Comparison of ENCODE assay signal across 8 mouse cellular contexts in genomic region chr5:103760425-103761131, GRCm38 (mm10).
DNase-seq lines count a peak whose midpoint lies in the region; ATAC-seq lines count a peak whose summit lies in the region.

No protein-coding gene starts in this region.

- H3K9me3 ChIP-seq in limb, embryonic 12.5 days = peaks cover under 1% of the 10 kb centered on the region; the same call in 1 of the 2 replicates
- no peaks in the 10 kb centered on the region; the same call in 1 of the 2 replicates for H3K9me3 ChIP-seq in midbrain, embryonic 11.5 days (ENCODE audit: control insufficient read depth, low read length)

- H3K27me3 ChIP-seq in limb, embryonic 12.5 days = 0 out of 2 replicates have a peak, but pooled peaks cover 7% of the 10 kb centered on the region
- peaks cover under 1% of the 10 kb centered on the region; the same call in 1 of the 2 replicates for H3K27me3 ChIP-seq in midbrain, embryonic 11.5 days (ENCODE audit: control insufficient read depth, insufficient read depth, low read length)

- no peaks in the 10 kb centered on the region; the same call in 1 of the 2 replicates for H3K36me3 ChIP-seq in limb, embryonic 12.5 days
- no peaks in the 10 kb centered on the region for H3K36me3 ChIP-seq in midbrain, embryonic 11.5 days (ENCODE audit: control insufficient read depth, insufficient read depth, low read length)

- H3K27ac ChIP-seq in limb, embryonic 12.5 days = peak overlapping the region; percentile 86
- no peak overlapping the region for H3K27ac ChIP-seq in midbrain, embryonic 11.5 days (ENCODE audit: low read depth, low read length)

- peak overlapping the region; percentile 41 for H3K4me3 ChIP-seq in limb, embryonic 12.5 days (replicated peaks)
- peak overlapping the region; percentile 21 for H3K4me3 ChIP-seq in midbrain, embryonic 11.5 days (ENCODE audit: low read depth, low read length)

- peak overlapping the region; percentile 80 for H3K4me2 ChIP-seq in limb, embryonic 12.5 days
- H3K4me2 ChIP-seq in midbrain, embryonic 11.5 days = peak overlapping the region; percentile 54

- peak; percentile 53 for ATAC-seq in CD4-positive, CD25-positive, alpha-beta regulatory T cell, adult 4 months
- peak; percentile 56 for ATAC-seq in erythroblast, adult 5-6 weeks (replicated peaks; ENCODE audit: low FRiP score, poor library complexity, severe bottlenecking)
- peak; percentile 51 to 52 for ATAC-seq in hematopoietic stem cell, adult 5-6 weeks (replicated peaks in 1 of 2; ENCODE audit: insufficient read depth in 1 of 2, low FRiP score in 2 of 2, low TSS enrichment in 1 of 2, low read depth in 1 of 2, poor library complexity in 2 of 2, severe bottlenecking in 2 of 2)
- peak; percentile 54 for ATAC-seq in limb, embryonic 12.5 days (ENCODE audit: insufficient number of reproducible peaks, insufficient read depth, low FRiP score, low TSS enrichment, low read depth)
- peak; percentile 55 for ATAC-seq in midbrain, embryonic 11.5 days (ENCODE audit: low FRiP score)

- peak overlapping the region; percentile 47 for H3K9ac ChIP-seq in limb, embryonic 12.5 days (replicated peaks)
- peak overlapping the region; percentile 62 for H3K9ac ChIP-seq in midbrain, embryonic 11.5 days (ENCODE audit: low read length)

- under 1% methylated on average over 20 of the region's 20 CpGs for WGBS in limb, embryonic 12.5 days
- WGBS in midbrain, embryonic 11.5 days = 4% methylated on average over 20 of the region's 20 CpGs

- peak; percentile 77 for DNase-seq in adrenal gland, postnatal 10 days
- peak; percentile 92 for DNase-seq in midbrain, embryonic 11.5 days (ENCODE audit: low spot score, missing footprints)
- DNase-seq in spleen, postnatal 14 days (ENCODE audit: low spot score in 2 of 2) = peak; percentile 24 to 49
- no peak for DNase-seq in urinary bladder, postnatal 4 days (ENCODE audit: low spot score in 2 of 2)

- peaks cover 36% of the 10 kb centered on the region for H3K4me1 ChIP-seq in limb, embryonic 12.5 days (replicated peaks)
- H3K4me1 ChIP-seq in midbrain, embryonic 11.5 days (ENCODE audit: control insufficient read depth, insufficient read depth, low read length) = peaks cover 12% of the 10 kb centered on the region

Comparison
In these comparisons a context has a peak if more than half of its experiments do, and no peak if none do; other contexts are left out.
1. DNase-seq: peak in adrenal gland, postnatal 10 days (single experiment), midbrain, embryonic 11.5 days (single experiment) and spleen, postnatal 14 days (2 of 2); none in urinary bladder, postnatal 4 days (0 of 2).
2. Peak in every context shown above with its lines, with median percentiles within 50 percentile points of each other: ATAC-seq.